Mouse (Mus musculus): ENCODE data around the gene Gm10720.
"Not testable (repeated sequence)": the region's sequence is repeated elsewhere in the genome, so short reads cannot be mapped to it uniquely, and the experiment has no call there.

GRCm38 (mm10) chr9:3000445-3000972 is 14.9 kb upstream of the Gm10720 start, which contains the start of gene Gm10722:
- TF ChIP-seq POLR2A (IDR thresholded peaks at IDR 0.05; ENCODE audit: insufficient read length, low read depth); MAX (IDR thresholded peaks at IDR 0.05; ENCODE audit: low read depth); TCF3 (IDR thresholded peaks at IDR 0.05; ENCODE audit: insufficient read length, low read depth); POLR2AphosphoS2 (IDR thresholded peaks at IDR 0.05; ENCODE audit: insufficient read length, low read depth); CEBPB (IDR thresholded peaks at IDR 0.05; ENCODE audit: insufficient read depth, poor library complexity, severe bottlenecking); TCF12 (IDR thresholded peaks at IDR 0.05; ENCODE audit: insufficient read depth, poor library complexity, severe bottlenecking); MYOD1 (IDR thresholded peaks at IDR 0.05; ENCODE audit: control insufficient read depth in 1 of 3, insufficient read length in 2 of 3, low read depth in 2 of 3): not testable (repeated sequence)
